Mouse (Mus musculus) CH12.LX (cell line): Measurements from ENCODE around the gene Pcyt2. TPM values are rescaled to one million over a fixed set of nuclear protein-coding genes. Genes with fewer than 3 reads are reported as not detected.
A peak's percentile ranks its signal among the peaks of the same experiment; 100 is the strongest.

Experiments used
- DNase-seq: peaks from one replicate; pipeline ENCODE4 v3.0.0-alpha.2; 2013; ENCODE audit errors: extremely low read depth
- H3K27ac ChIP-seq: 2 replicates; pipeline ENCODE4 v1.5.1; 2012; ENCODE audit warnings: low read depth, mild to moderate bottlenecking, control low read depth, moderate library complexity; ENCODE audit not compliant: insufficient read depth
- H3K27me3 ChIP-seq: replicated peaks from 2 replicates; pipeline ENCODE3; 2012; ENCODE audit warnings: inconsistent platforms
- H3K36me3 ChIP-seq, 2 experiments: replicated peaks in 1 of 2; 2 replicates each; pipeline versions ENCODE3 to v1.6.1; 2012; ENCODE audit warnings: inconsistent platforms in 1 of 2, low read length in 1 of 2, mild to moderate bottlenecking in 1 of 2, mixed read lengths in 1 of 2, moderate library complexity in 1 of 2; ENCODE audit not compliant: control insufficient read depth in 1 of 2, insufficient read depth in 1 of 2
- H3K4me1 ChIP-seq, 2 experiments: 2 replicates each; pipeline ENCODE4 v1.6.1; 2012; ENCODE audit warnings: inconsistent platforms in 1 of 2, moderate library complexity in 1 of 2; ENCODE audit not compliant: insufficient read depth in 2 of 2, control insufficient read depth in 1 of 2
- H3K4me2 ChIP-seq: 2 replicates; pipeline ENCODE4 v1.6.1; 2012; ENCODE audit warnings: low read depth, mild to moderate bottlenecking, control low read depth; ENCODE audit not compliant: poor library complexity, insufficient read depth, severe bottlenecking
- H3K4me3 ChIP-seq, 3 experiments: fragments of 150-350 bp in 1 of 3; sonication (generic) in 1 of 3; replicated peaks in 1 of 3; 2 replicates each; pipeline versions ENCODE3 to v1.5.1; 2011 to 2012; ENCODE audit warnings: low read depth in 2 of 3, low read length in 2 of 3, mild to moderate bottlenecking in 2 of 3, moderate library complexity in 2 of 3, control low read depth in 1 of 3, improper control_type of control experiment in 1 of 3, inconsistent platforms in 1 of 3, mixed read lengths in 1 of 3; ENCODE audit not compliant: poor library complexity in 1 of 3
- H3K79me2 ChIP-seq: replicated peaks from 2 replicates; pipeline ENCODE4 v1.6.1; 2012; ENCODE audit warnings: mild to moderate bottlenecking, moderate library complexity; ENCODE audit not compliant: control insufficient read depth, poor library complexity, insufficient read depth, severe bottlenecking; ENCODE audit errors: extremely low read depth
- H3K9ac ChIP-seq: 2 replicates; pipeline ENCODE4 v1.6.1; 2012; ENCODE audit warnings: low read depth, mild to moderate bottlenecking, control low read depth, moderate library complexity; ENCODE audit not compliant: insufficient read depth
- H3K9me3 ChIP-seq: replicated peaks from 2 replicates; pipeline ENCODE3; 2012; ENCODE audit warnings: low read length, inconsistent platforms, mixed read lengths
- BHLHE40 ChIP-seq: IDR thresholded peaks from 2 replicates; pipeline ENCODE4 v1.6.1; 2011; ENCODE audit warnings: mild to moderate bottlenecking, low read depth, low read length, improper control_type of control experiment
- CHD1 ChIP-seq: IDR thresholded peaks from 2 replicates; pipeline ENCODE4 v1.6.1; 2012; ENCODE audit warnings: low read depth, low read length, improper control_type of control experiment, inconsistent platforms
- CHD2 ChIP-seq: IDR thresholded peaks from 2 replicates; pipeline ENCODE4 v1.6.1; 2011; ENCODE audit warnings: low read length, improper control_type of control experiment
- CTCF ChIP-seq, 2 experiments: IDR thresholded peaks in 1 of 2; conservative IDR thresholded peaks in 1 of 2; 2 replicates each; pipeline ENCODE4 v1.5.1; 2011 to 2012; ENCODE audit warnings: low read depth in 2 of 2, low read length in 2 of 2, improper control_type of control experiment in 1 of 2, inconsistent platforms in 1 of 2, mild to moderate bottlenecking in 1 of 2, moderate library complexity in 1 of 2
- E2F4 ChIP-seq: IDR thresholded peaks from 2 replicates; pipeline ENCODE4 v1.6.1; 2011; ENCODE audit warnings: low read depth, low read length, improper control_type of control experiment; ENCODE audit not compliant: insufficient replicate concordance
- ELF1 ChIP-seq: IDR thresholded peaks from 2 replicates; pipeline ENCODE4 v1.6.1; 2014; ENCODE audit warnings: low read depth, mild to moderate bottlenecking, inconsistent platforms, low read length, improper control_type of control experiment
- EP300 ChIP-seq: IDR thresholded peaks from 2 replicates; pipeline ENCODE4 v1.6.1; 2011; ENCODE audit warnings: low read length, improper control_type of control experiment
- ETS1 ChIP-seq: conservative IDR thresholded peaks from 2 replicates; pipeline ENCODE4 v1.6.1; 2012; ENCODE audit warnings: low read depth, mild to moderate bottlenecking, inconsistent platforms, low read length, improper control_type of control experiment, moderate library complexity
- HCFC1 ChIP-seq: IDR thresholded peaks from 2 replicates; pipeline ENCODE4 v1.6.1; 2012; ENCODE audit warnings: low read depth, mild to moderate bottlenecking, inconsistent platforms, low read length, improper control_type of control experiment
- IRF4 ChIP-seq: IDR thresholded peaks from 2 replicates; pipeline ENCODE4 v1.6.1; 2014; ENCODE audit warnings: low read depth, mild to moderate bottlenecking, inconsistent platforms, low read length, improper control_type of control experiment
- JUND ChIP-seq: conservative IDR thresholded peaks from 2 replicates; pipeline ENCODE4 v1.6.1; 2011; ENCODE audit warnings: low read depth, low read length, improper control_type of control experiment
- KAT2A ChIP-seq: IDR thresholded peaks from 2 replicates; pipeline ENCODE4 v1.6.1; 2012; ENCODE audit warnings: low read length, improper control_type of control experiment, inconsistent platforms; ENCODE audit not compliant: insufficient replicate concordance
- MAFK ChIP-seq: IDR thresholded peaks from 2 replicates; pipeline ENCODE4 v1.6.1; 2011; ENCODE audit warnings: low read length, improper control_type of control experiment; ENCODE audit not compliant: insufficient replicate concordance
- MAX ChIP-seq: IDR thresholded peaks from 2 replicates; pipeline ENCODE4 v1.6.1; 2011; ENCODE audit warnings: low read length, improper control_type of control experiment
- MAZ ChIP-seq: IDR thresholded peaks from 2 replicates; pipeline ENCODE4 v1.6.1; 2012; ENCODE audit warnings: low read depth, mild to moderate bottlenecking, inconsistent platforms, low read length, improper control_type of control experiment, moderate library complexity
- MEF2A ChIP-seq: IDR thresholded peaks from 2 replicates; pipeline ENCODE4 v1.6.1; 2014; ENCODE audit warnings: low read depth, mild to moderate bottlenecking, inconsistent platforms, low read length, improper control_type of control experiment, borderline replicate concordance
- MXI1 ChIP-seq: IDR thresholded peaks from 2 replicates; pipeline ENCODE4 v1.6.1; 2011; ENCODE audit warnings: mild to moderate bottlenecking, low read depth, low read length, improper control_type of control experiment
- MYC ChIP-seq: IDR thresholded peaks from 2 replicates; pipeline ENCODE4 v1.6.1; 2011; ENCODE audit warnings: low read depth, mild to moderate bottlenecking, improper control_type of control experiment, low read length
- NELFE ChIP-seq: IDR thresholded peaks from 2 replicates; pipeline ENCODE4 v1.6.1; 2011; ENCODE audit warnings: low read depth, low read length, improper control_type of control experiment
- NRF1 ChIP-seq: IDR thresholded peaks from 2 replicates; pipeline ENCODE4 v1.6.1; 2014; ENCODE audit warnings: low read depth, mild to moderate bottlenecking, inconsistent platforms, low read length, improper control_type of control experiment, moderate library complexity
- PAX5 ChIP-seq: IDR thresholded peaks from 2 replicates; pipeline ENCODE4 v1.6.1; 2012; ENCODE audit warnings: low read length, inconsistent platforms, mixed read lengths
- POLR2A ChIP-seq: IDR thresholded peaks from 2 replicates; pipeline ENCODE4 v1.6.1; 2011; ENCODE audit warnings: low read depth, mild to moderate bottlenecking, improper control_type of control experiment, low read length
- POLR2AphosphoS2 ChIP-seq: IDR thresholded peaks from 2 replicates; pipeline ENCODE4 v1.6.1; 2011; ENCODE audit warnings: low read depth, low read length, improper control_type of control experiment
- RAD21 ChIP-seq: IDR thresholded peaks from 2 replicates; pipeline ENCODE4 v1.6.1; 2011; ENCODE audit warnings: low read depth, mild to moderate bottlenecking, low read length, improper control_type of control experiment, moderate library complexity
- RCOR1 ChIP-seq: conservative IDR thresholded peaks from 2 replicates; pipeline ENCODE4 v1.6.1; 2012; ENCODE audit warnings: low read depth, mild to moderate bottlenecking, inconsistent platforms, low read length, improper control_type of control experiment
- SIN3A ChIP-seq: IDR thresholded peaks from 2 replicates; pipeline ENCODE4 v1.6.1; 2012; ENCODE audit warnings: low read length, improper control_type of control experiment, inconsistent platforms
- SMC3 ChIP-seq: IDR thresholded peaks from 2 replicates; pipeline ENCODE4 v1.6.1; 2011; ENCODE audit warnings: low read depth, low read length, improper control_type of control experiment
- TBP ChIP-seq: conservative IDR thresholded peaks from 2 replicates; pipeline ENCODE4 v1.6.1; 2011; ENCODE audit warnings: low read depth, low read length, improper control_type of control experiment
- TCF12 ChIP-seq: IDR thresholded peaks from 2 replicates; pipeline ENCODE4 v1.6.1; 2014; ENCODE audit warnings: low read depth, mild to moderate bottlenecking, inconsistent platforms, low read length, improper control_type of control experiment
- UBTF ChIP-seq: IDR thresholded peaks from 2 replicates; pipeline ENCODE4 v1.6.1; 2012; ENCODE audit warnings: low read depth, mild to moderate bottlenecking, inconsistent platforms, low read length, improper control_type of control experiment, moderate library complexity
- USF1 ChIP-seq: IDR thresholded peaks from 2 replicates; pipeline ENCODE4 v1.6.1; 2014; ENCODE audit warnings: low read depth, mild to moderate bottlenecking, inconsistent platforms, low read length, improper control_type of control experiment
- ZKSCAN1 ChIP-seq: IDR thresholded peaks from 2 replicates; pipeline ENCODE4 v1.6.1; 2012; ENCODE audit warnings: low read depth, inconsistent platforms, low read length, improper control_type of control experiment, borderline replicate concordance
- ZMIZ1 ChIP-seq: IDR thresholded peaks from 2 replicates; pipeline ENCODE4 v1.6.1; 2012; ENCODE audit warnings: low read depth, mild to moderate bottlenecking, inconsistent platforms, low read length, improper control_type of control experiment
- ZNF384 ChIP-seq: IDR thresholded peaks from 2 replicates; pipeline ENCODE4 v1.6.1; 2012; ENCODE audit warnings: low read depth, low read length, improper control_type of control experiment, inconsistent platforms
- dilution Hi-C: fragments of 300-500 bp; cut with MboI; formaldehyde crosslinking; loops from 2 replicates; pipeline ENCODE4 v1.14.3; 2020; ENCODE audit warnings: low sequenced_read_pairs; ENCODE audit not compliant: extremely low pct_unique_long_range_greater_than_20kb, extremely low pct_ligation_motif_present
- in situ Hi-C: fragments of 300-500 bp; cut with MboI; formaldehyde crosslinking; loops from 3 replicates; pipeline ENCODE4 v1.14.3; 2019; ENCODE audit warnings: low sequenced_read_pairs, low pct_ligation_motif_present, low pct_unique_long_range_greater_than_20kb, mixed read lengths
- polyA plus RNA-seq: library from polyadenylated mRNA; unstranded; fragments of >175 nt; gene quantifications from 2 replicates; pipeline ENCODE4 v1.2.1, GENCODE M21; 2012; ENCODE audit warnings: low read depth; ENCODE audit not compliant: insufficient read length
- total RNA-seq, 2 experiments: library from RNA; depleted of rRNA; stranded (reverse); fragments of 300-350 nt in 1 of 2; fragments of >200 nt in 1 of 2; gene quantifications; 2 replicates each; pipeline ENCODE4 v1.2.3; 2012 to 2014

The Pcyt2 gene
- total and polyA plus RNA-seq, 3 experiments, result 154 to 166 (median 155) TPM

GRCm38 (mm10) chr11:120581490-120582267 is 36.1 kb downstream of the Pcyt2 start, which contains the start of gene Arhgdia:
Arhgdia (minus strand) TSS chr11:120581624.
- Histone ChIP-seq H3K4me2 (peak within 1 kb of the TSS; percentile 95), H3K79me2 (peaks cover 27% of the 10 kb centered on the region), H3K27ac (peak within 1 kb of the TSS; percentile 89)
- DNase-seq, result peak; percentile 85
- TF ChIP-seq SMC3, result no peak
- TF ChIP-seq UBTF, result no peak
- no peak for TF ChIP-seq ZKSCAN1
- TF ChIP-seq USF1, result peak; percentile 72
- 0 out of 2 replicates have a peak, but pooled peaks have one; percentile 25 for TF ChIP-seq TBP
- TF ChIP-seq MEF2A, result peak; percentile 69
- 0 out of 2 replicates have a peak, but pooled peaks have one; percentile 70 for TF ChIP-seq RCOR1
- TF ChIP-seq ETS1, result peak; percentile 5
- TF ChIP-seq MAX, result peak; percentile 97
- peak; percentile 98 for TF ChIP-seq NRF1
- 0 out of 2 replicates have a peak, but pooled peaks have one; percentile 51 for TF ChIP-seq E2F4
- TF ChIP-seq MYC, result peak; percentile 99
- peak; percentile 96 for TF ChIP-seq NELFE
- TF ChIP-seq CHD2, result peak; percentile 77
- no peak for TF ChIP-seq MAFK
- 0 out of 2 replicates have a peak, but pooled peaks have one; percentile 88 for TF ChIP-seq CHD1
- TF ChIP-seq ELF1, result peak; percentile 100
- peak; percentile 88; the same call in 1 of the 2 replicates for TF ChIP-seq KAT2A
- no peak for TF ChIP-seq JUND
- TF ChIP-seq MAZ, result peak; percentile 74; the same call in 1 of the 2 replicates
- peak; percentile 93 for TF ChIP-seq MXI1
- no peak for TF ChIP-seq PAX5
- TF ChIP-seq IRF4, result peak; percentile 61; the same call in 1 of the 2 replicates
- peak; percentile 79 for TF ChIP-seq HCFC1
- TF ChIP-seq ZNF384, result no peak
- peak; percentile 77 for TF ChIP-seq BHLHE40
- TF ChIP-seq EP300, result no peak
- peak; percentile 96 for TF ChIP-seq TCF12
- TF ChIP-seq CTCF (conservative IDR thresholded peaks at IDR 0.05 in 1 of 2, IDR thresholded peaks at IDR 0.05 in 1 of 2; ENCODE audit: low read depth in 2 of 2, low read length in 2 of 2), result peak in 1 of 2 experiments; percentile 54; a peak in 2 of 4 replicates
- TF ChIP-seq POLR2A, result peak; percentile 84
- peak; percentile 84 for TF ChIP-seq SIN3A
- TF ChIP-seq RAD21, result no peak
- peak; percentile 67; the same call in 1 of the 2 replicates for TF ChIP-seq POLR2AphosphoS2
- TF ChIP-seq ZMIZ1, result peak; percentile 92
- TF ChIP-seq, all 38 proteins: peak for 25
- Histone ChIP-seq H3K9me3 (peaks cover 4% of the 10 kb centered on the region), H3K36me3 (peaks cover 49 to 64% of the 10 kb centered on the region in 2 experiments), H3K4me1 (peaks cover 11 to 46% of the 10 kb centered on the region in 2 experiments), H3K27me3 (no peaks in the 10 kb centered on the region), H3K4me3 (peak within 1 kb of the TSS; percentile 77 to 99 (median 85)), H3K9ac (peak within 1 kb of the TSS; percentile 93)
- in situ Hi-C loops, result no loop called here
- dilution Hi-C loops, result no loop called here
